Mouse (Mus musculus): ENCODE data around the gene Mical2. TPM values are rescaled to one million over a fixed set of nuclear protein-coding genes. Genes with fewer than 3 reads are reported as not detected.

Gene Mical2
- polyA plus RNA-seq, 1 experiment from 2014 or later = 1.9 TPM

DNA sequence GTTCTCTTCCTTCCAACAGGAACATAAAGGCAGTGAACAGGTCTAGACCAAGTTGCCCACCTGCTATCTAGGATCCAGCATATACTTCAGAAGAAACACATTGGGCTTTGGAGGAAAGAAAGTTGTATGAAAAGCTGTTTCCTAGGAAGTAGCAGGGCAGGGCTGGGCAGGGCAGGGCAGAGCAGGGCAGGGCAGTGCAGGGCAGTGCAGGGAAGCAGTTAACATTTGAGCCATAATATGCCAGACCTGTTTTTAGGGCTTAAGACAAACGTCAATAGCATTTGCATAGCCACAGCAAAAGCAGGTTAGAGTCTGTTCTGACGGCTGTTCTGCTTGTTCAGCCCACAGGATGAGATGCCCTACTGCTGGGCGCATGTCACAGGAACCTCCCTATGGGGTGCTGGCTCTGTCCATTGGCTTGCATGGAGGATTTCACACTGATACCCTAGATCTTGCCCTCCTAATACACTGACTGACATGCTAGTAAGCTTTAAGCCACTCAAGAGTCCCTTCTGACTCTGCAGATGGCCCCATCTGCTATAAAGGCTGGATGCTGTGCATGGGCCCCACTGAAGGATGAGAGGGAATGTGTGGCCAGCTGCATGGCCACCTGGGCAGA lies 29.7 kb downstream of the Mical2 start:
- DNase-seq (ENCODE audit: low spot score) (no peak), ATAC-seq (replicated peaks; ENCODE audit: low FRiP score) (no peak)
- Histone ChIP-seq H3K4me1 (replicated peaks; ENCODE audit: control insufficient read depth, insufficient read depth, low read length) (no peaks in the 10 kb centered on the region), H3K4me3 (ENCODE audit: low read depth, low read length) (no peak overlapping the region), H3K9ac (ENCODE audit: low read length) (no peak overlapping the region), H3K9me3 (ENCODE audit: control insufficient read depth, low read length) (no peaks in the 10 kb centered on the region), H3K4me2 (ENCODE audit: low read depth, low read length, severe bottlenecking) (no peak overlapping the region), H3K36me3 (ENCODE audit: control insufficient read depth, insufficient read depth, low read length) (no peaks in the 10 kb centered on the region), H3K27ac (ENCODE audit: low read depth, low read length) (no peak overlapping the region), H3K27me3 (ENCODE audit: control insufficient read depth, insufficient read depth, low read length) (no peaks in the 10 kb centered on the region)
- 61% methylated on average over 3 of the region's 3 CpGs for WGBS

DNA sequence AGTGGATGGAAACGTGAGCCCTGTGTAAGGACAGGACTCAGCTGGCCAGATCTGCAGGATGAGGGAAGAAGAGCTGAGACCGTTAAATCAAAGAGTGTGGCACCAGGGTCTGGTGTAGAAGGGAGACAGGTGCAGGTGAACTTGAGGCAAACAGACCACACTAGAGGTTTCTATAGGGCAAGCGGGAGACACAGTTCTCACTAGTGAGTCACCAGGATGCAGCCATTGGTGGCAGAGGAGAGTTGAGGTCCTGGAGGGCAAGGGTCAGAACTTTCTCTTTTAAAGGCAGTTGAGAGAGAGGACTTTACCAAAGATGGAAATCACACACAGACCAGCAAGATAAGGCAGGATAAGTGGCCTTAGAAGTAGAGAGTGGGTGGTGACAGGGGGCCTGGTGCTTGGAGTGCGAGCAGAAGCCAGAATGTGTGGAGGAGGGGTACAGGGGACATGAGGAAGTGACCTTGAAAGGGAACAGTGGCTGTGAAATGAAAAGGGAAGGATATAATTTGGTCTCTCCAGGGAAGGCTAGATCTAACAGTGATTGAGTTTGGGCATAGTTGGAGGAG lies 32.8 kb downstream of the Mical2 start:
- H3K4me2 ChIP-seq (ENCODE audit: low read depth, low read length, severe bottlenecking) = no peak overlapping the region
- no peaks in the 10 kb centered on the region for H3K27me3 ChIP-seq (ENCODE audit: control insufficient read depth, insufficient read depth, low read length)
- ATAC-seq (replicated peaks; ENCODE audit: low FRiP score) (no peak), DNase-seq (ENCODE audit: low spot score) (no peak)
- H3K9ac ChIP-seq (ENCODE audit: low read length) = no peak overlapping the region
- 85% methylated on average over 4 of the region's 4 CpGs for WGBS
- H3K27ac ChIP-seq (ENCODE audit: low read depth, low read length) = no peak overlapping the region
- no peaks in the 10 kb centered on the region for H3K4me1 ChIP-seq (replicated peaks; ENCODE audit: control insufficient read depth, insufficient read depth, low read length)
- no peak overlapping the region for H3K4me3 ChIP-seq (ENCODE audit: low read depth, low read length)
- no peaks in the 10 kb centered on the region for H3K36me3 ChIP-seq (ENCODE audit: control insufficient read depth, insufficient read depth, low read length)
- no peaks in the 10 kb centered on the region for H3K9me3 ChIP-seq (ENCODE audit: control insufficient read depth, low read length)

DNA sequence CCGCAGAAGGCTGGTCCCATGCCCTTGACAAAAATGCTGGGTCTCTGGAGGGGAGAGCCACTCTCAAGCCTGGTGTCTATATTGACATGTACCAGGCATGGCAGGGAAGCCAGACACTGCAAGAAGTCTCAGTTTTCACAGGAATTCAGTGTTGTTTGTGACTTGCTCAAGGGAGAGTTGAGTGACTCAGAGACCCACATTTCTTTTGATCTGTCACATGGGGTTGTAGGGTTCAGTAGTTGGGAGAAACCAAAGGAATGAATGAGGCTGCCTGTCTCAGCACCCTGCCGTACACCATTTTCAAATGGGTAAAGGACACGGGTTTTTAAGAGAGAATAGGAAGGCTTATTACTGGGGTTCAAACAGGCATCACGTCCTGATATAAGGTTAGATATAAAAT lies 33.6 kb downstream of the Mical2 start:
- H3K27me3 ChIP-seq (ENCODE audit: control insufficient read depth, insufficient read depth, low read length) = no peaks in the 10 kb centered on the region
- no peaks in the 10 kb centered on the region for H3K4me1 ChIP-seq (replicated peaks; ENCODE audit: control insufficient read depth, insufficient read depth, low read length)
- no peak overlapping the region for H3K4me2 ChIP-seq (ENCODE audit: low read depth, low read length, severe bottlenecking)
- 87% methylated on average over 4 of the region's 4 CpGs for WGBS
- no peak overlapping the region for H3K9ac ChIP-seq (ENCODE audit: low read length)
- no peak overlapping the region for H3K4me3 ChIP-seq (ENCODE audit: low read depth, low read length)
- ATAC-seq (replicated peaks; ENCODE audit: low FRiP score) (no peak), DNase-seq (ENCODE audit: low spot score) (no peak)
- no peaks in the 10 kb centered on the region for H3K9me3 ChIP-seq (ENCODE audit: control insufficient read depth, low read length)
- no peaks in the 10 kb centered on the region for H3K36me3 ChIP-seq (ENCODE audit: control insufficient read depth, insufficient read depth, low read length)
- H3K27ac ChIP-seq (ENCODE audit: low read depth, low read length) = no peak overlapping the region

DNA sequence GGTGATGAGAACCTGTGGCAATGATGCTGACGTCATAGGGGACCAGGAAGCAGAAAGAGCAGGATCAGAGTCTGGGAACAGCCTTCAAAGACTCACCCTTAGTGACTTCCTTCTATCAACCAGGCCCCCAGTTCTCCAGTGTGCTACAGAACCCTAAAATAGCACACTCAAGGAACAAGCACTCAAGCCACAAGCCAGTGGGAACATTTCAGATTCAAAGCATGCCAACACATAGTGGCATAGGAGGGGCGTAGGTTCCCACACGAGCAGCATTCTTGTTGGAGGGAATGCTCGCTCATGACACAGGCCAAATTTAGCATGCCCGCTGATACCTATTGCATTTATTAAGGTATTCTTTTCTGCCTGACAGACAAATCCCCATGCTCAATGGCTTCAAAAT lies 35.5 kb downstream of the Mical2 start:
- H3K27me3 ChIP-seq (ENCODE audit: control insufficient read depth, insufficient read depth, low read length) = no peaks in the 10 kb centered on the region
- no peak overlapping the region for H3K4me3 ChIP-seq (ENCODE audit: low read depth, low read length)
- H3K36me3 ChIP-seq (ENCODE audit: control insufficient read depth, insufficient read depth, low read length) = no peaks in the 10 kb centered on the region
- no peak overlapping the region for H3K27ac ChIP-seq (ENCODE audit: low read depth, low read length)
- no peak for DNase-seq (ENCODE audit: low spot score)
- 89% methylated on average over 5 of the region's 5 CpGs for WGBS
- H3K4me1 ChIP-seq (replicated peaks; ENCODE audit: control insufficient read depth, insufficient read depth, low read length) = no peaks in the 10 kb centered on the region
- H3K9ac ChIP-seq (ENCODE audit: low read length) = no peak overlapping the region
- no peak for ATAC-seq (replicated peaks; ENCODE audit: low FRiP score)
- no peaks in the 10 kb centered on the region for H3K9me3 ChIP-seq (ENCODE audit: control insufficient read depth, low read length)
- H3K4me2 ChIP-seq (ENCODE audit: low read depth, low read length, severe bottlenecking) = no peak overlapping the region

DNA sequence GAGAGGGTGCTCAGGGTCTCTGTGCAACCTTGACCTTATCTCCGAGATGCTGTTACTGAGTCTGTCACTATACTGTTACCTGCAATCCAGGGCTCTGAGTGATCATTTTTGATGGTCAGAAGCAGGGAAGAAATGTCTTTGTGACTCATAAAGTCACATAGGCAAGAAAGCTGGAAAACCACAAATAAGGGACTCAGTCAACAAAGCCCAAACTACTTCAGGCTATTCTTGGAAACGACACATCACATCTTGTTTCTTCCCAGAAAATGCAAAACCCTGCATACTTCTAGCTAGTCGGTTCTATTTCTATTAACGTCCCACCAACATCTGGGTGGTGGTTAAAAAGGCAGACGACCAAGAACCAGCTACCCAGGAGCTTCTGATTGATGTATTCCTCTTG lies 41.6 kb downstream of the Mical2 start:
- no peak for DNase-seq (ENCODE audit: low spot score)
- ATAC-seq (replicated peaks; ENCODE audit: low FRiP score) = no peak
- 86% methylated on average over 5 of the region's 5 CpGs for WGBS

DNA sequence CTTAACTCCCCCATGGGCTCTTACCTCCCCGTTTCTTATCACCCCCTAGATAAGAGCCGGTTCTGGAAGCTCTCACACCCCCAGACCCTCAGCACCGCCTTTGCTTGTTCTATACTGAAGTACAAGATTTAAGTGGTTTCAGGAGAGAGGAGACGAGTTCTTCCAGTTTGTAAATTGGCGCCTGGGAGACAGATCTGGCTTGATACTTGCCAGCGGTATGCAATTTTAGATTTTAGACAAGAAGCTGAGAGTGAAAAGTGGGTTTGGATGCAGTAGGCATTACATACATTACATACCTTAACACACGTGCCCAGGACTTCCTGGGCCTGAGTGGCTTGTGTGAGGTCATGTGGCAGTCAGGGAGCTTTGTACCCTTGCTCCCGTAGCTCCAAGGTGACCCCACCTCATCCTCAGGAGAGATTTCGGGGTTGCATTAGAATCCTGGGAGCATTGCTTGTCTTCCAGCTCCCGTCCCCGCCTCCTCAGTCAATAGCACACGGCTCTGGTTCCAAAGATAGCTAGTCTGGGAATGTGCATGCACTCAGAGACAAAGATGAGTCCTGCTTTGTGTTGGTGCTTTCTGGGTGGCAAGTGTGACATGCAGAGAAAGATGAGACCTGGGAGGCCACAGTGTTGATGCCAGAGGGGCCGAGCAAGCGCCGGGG lies 43.2 kb downstream of the Mical2 start:
- Histone ChIP-seq H3K27ac (ENCODE audit: low read depth, low read length) (no peak overlapping the region), H3K36me3 (ENCODE audit: control insufficient read depth, insufficient read depth, low read length) (no peaks in the 10 kb centered on the region), H3K4me1 (replicated peaks; ENCODE audit: control insufficient read depth, insufficient read depth, low read length) (peaks cover 7% of the 10 kb centered on the region; the same call in 1 of the 2 replicates), H3K27me3 (ENCODE audit: control insufficient read depth, insufficient read depth, low read length) (no peaks in the 10 kb centered on the region), H3K9ac (ENCODE audit: low read length) (no peak overlapping the region), H3K9me3 (ENCODE audit: control insufficient read depth, low read length) (no peaks in the 10 kb centered on the region), H3K4me3 (ENCODE audit: low read depth, low read length) (no peak overlapping the region), H3K4me2 (ENCODE audit: low read depth, low read length, severe bottlenecking) (no peak overlapping the region)
- ATAC-seq (replicated peaks; ENCODE audit: low FRiP score) = no peak
- DNase-seq (ENCODE audit: low spot score) = no peak
- WGBS = 89% methylated on average over 15 of the region's 15 CpGs

More for the DNA sequence above, 41.6 kb downstream of the Mical2 start:
- Histone ChIP-seq H3K36me3 (ENCODE audit: control insufficient read depth, insufficient read depth, low read length) (no peaks in the 10 kb centered on the region), H3K4me2 (ENCODE audit: low read depth, low read length, severe bottlenecking) (no peak overlapping the region), H3K9me3 (ENCODE audit: control insufficient read depth, low read length) (no peaks in the 10 kb centered on the region), H3K9ac (ENCODE audit: low read length) (no peak overlapping the region), H3K4me1 (replicated peaks; ENCODE audit: control insufficient read depth, insufficient read depth, low read length) (peaks cover under 1% of the 10 kb centered on the region; the same call in 1 of the 2 replicates), H3K27me3 (ENCODE audit: control insufficient read depth, insufficient read depth, low read length) (no peaks in the 10 kb centered on the region), H3K27ac (ENCODE audit: low read depth, low read length) (no peak overlapping the region), H3K4me3 (ENCODE audit: low read depth, low read length) (no peak overlapping the region)

DNA sequence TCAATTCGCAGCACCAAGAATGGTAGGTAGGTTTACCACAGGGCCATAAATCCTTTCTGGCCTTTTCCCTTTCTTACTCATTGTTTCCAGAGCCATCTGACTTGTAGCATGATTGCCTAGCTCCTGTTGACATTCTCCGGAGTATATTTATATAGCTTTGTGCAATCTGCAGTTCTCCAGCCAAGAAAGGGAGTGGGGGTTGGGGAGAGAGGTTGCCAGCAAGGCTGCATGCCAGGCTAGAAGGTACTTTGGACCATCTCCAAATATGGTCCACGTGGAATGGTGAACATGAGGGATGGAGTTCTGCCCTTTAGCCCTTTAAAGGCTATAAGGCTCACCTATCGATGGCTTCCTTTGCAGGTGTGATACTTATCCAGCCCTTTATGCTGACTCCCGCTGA lies 45.2 kb downstream of the Mical2 start:
- Histone ChIP-seq H3K9me3 (ENCODE audit: control insufficient read depth, low read length) (no peaks in the 10 kb centered on the region), H3K9ac (ENCODE audit: low read length) (no peak overlapping the region), H3K4me2 (ENCODE audit: low read depth, low read length, severe bottlenecking) (no peak overlapping the region), H3K27ac (ENCODE audit: low read depth, low read length) (no peak overlapping the region), H3K4me3 (ENCODE audit: low read depth, low read length) (no peak overlapping the region), H3K4me1 (replicated peaks; ENCODE audit: control insufficient read depth, insufficient read depth, low read length) (peaks cover 7% of the 10 kb centered on the region; the same call in 1 of the 2 replicates), H3K27me3 (ENCODE audit: control insufficient read depth, insufficient read depth, low read length) (no peaks in the 10 kb centered on the region), H3K36me3 (ENCODE audit: control insufficient read depth, insufficient read depth, low read length) (no peaks in the 10 kb centered on the region)
- no peak for DNase-seq (ENCODE audit: low spot score)
- no peak for ATAC-seq (replicated peaks; ENCODE audit: low FRiP score)
- WGBS = 93% methylated on average over 5 of the region's 5 CpGs

DNA sequence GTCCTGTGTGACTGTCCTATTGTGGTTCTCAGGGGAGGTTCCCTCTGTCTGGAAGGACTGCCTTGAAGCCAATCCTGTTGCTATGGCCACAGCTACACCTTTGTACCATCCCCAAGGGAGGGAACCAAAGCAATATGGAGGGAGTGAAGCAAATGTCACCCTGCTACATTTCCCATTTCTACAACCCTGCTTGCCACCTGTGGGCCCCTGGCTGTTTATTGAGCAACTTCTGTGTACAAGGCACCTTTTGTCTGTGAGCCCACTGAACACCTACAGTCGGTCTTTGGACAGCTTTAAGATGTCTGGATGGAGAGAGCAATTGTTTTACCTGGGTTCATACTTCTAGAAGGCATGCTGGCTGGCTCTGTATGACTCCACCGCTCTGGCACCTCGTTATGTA lies 46.0 kb downstream of the Mical2 start:
- H3K4me1 ChIP-seq (replicated peaks; ENCODE audit: control insufficient read depth, insufficient read depth, low read length) = peaks cover 7% of the 10 kb centered on the region; the same call in 1 of the 2 replicates
- H3K9me3 ChIP-seq (ENCODE audit: control insufficient read depth, low read length) = no peaks in the 10 kb centered on the region
- no peak overlapping the region for H3K4me3 ChIP-seq (ENCODE audit: low read depth, low read length)
- no peaks in the 10 kb centered on the region for H3K27me3 ChIP-seq (ENCODE audit: control insufficient read depth, insufficient read depth, low read length)
- no peak for DNase-seq (ENCODE audit: low spot score)
- no peaks in the 10 kb centered on the region for H3K36me3 ChIP-seq (ENCODE audit: control insufficient read depth, insufficient read depth, low read length)
- H3K27ac ChIP-seq (ENCODE audit: low read depth, low read length) = no peak overlapping the region
- H3K4me2 ChIP-seq (ENCODE audit: low read depth, low read length, severe bottlenecking) = no peak overlapping the region
- no peak for ATAC-seq (replicated peaks; ENCODE audit: low FRiP score)
- 79% methylated on average over 3 of the region's 3 CpGs for WGBS
- no peak overlapping the region for H3K9ac ChIP-seq (ENCODE audit: low read length)

Data from forebrain, embryonic 11.5 days (tissue).